Mouse (Mus musculus): Measurements from ENCODE around the gene Tas1r3. TPM values are rescaled to one million over a fixed set of nuclear protein-coding genes. Genes with fewer than 3 reads are reported as not detected.
A peak's percentile ranks its signal among the peaks of the same experiment; 100 is the strongest.

The Tas1r3 gene
- total and polyA plus RNA-seq, 2 experiments from 2014 or later, result 0.12 to 0.38 TPM

- Histone ChIP-seq H3K9me3 (ENCODE audit: low read length) (no peaks in the 10 kb centered on the region), H3K27me3 (ENCODE audit: insufficient read depth, low read length) (no peaks in the 10 kb centered on the region), H3K4me1 (ENCODE audit: insufficient read depth, low read length) (peaks cover 22% of the 10 kb centered on the region), H3K27ac (ENCODE audit: low read depth, low read length) (no peak overlapping the region), H3K4me2 (ENCODE audit: low read depth, low read length, poor library complexity, severe bottlenecking) (peak overlapping the region; percentile 93), H3K36me3 (ENCODE audit: insufficient read depth, low read length) (peaks cover 32% of the 10 kb centered on the region), H3K9ac (replicated peaks; ENCODE audit: low read length, poor library complexity, severe bottlenecking) (no peak overlapping the region), H3K4me3 (ENCODE audit: low read depth, low read length) (no peak overlapping the region)
- DNase-seq (ENCODE audit: low spot score) (no peak), ATAC-seq (ENCODE audit: low FRiP score) (no peak)
- 94% methylated on average over 4 of the region's 4 CpGs for WGBS
- no peak for TF ChIP-seq CTCF (IDR thresholded peaks at IDR 0.05)
Measured at GRCm38 (mm10) chr4:155895826-155896225, 32.7 kb upstream of the Tas1r3 start.

- no peak for ATAC-seq (ENCODE audit: low FRiP score)
- Histone ChIP-seq H3K4me2 (ENCODE audit: low read depth, low read length, poor library complexity, severe bottlenecking) (peak overlapping the region; percentile 93), H3K36me3 (ENCODE audit: insufficient read depth, low read length) (peaks cover 29% of the 10 kb centered on the region), H3K9me3 (ENCODE audit: low read length) (no peaks in the 10 kb centered on the region), H3K9ac (replicated peaks; ENCODE audit: low read length, poor library complexity, severe bottlenecking) (peak overlapping the region; percentile 50; the same call in 1 of the 2 replicates), H3K27ac (ENCODE audit: low read depth, low read length) (peak overlapping the region; percentile 72), H3K4me1 (ENCODE audit: insufficient read depth, low read length) (peaks cover 28% of the 10 kb centered on the region), H3K4me3 (ENCODE audit: low read depth, low read length) (peak overlapping the region; percentile 94; the same call in 1 of the 2 replicates), H3K27me3 (ENCODE audit: insufficient read depth, low read length) (no peaks in the 10 kb centered on the region)
- no peak for TF ChIP-seq CTCF (IDR thresholded peaks at IDR 0.05)
- DNase-seq (ENCODE audit: low spot score), result peak; percentile 82
- WGBS, result 28% methylated on average over 6 of the region's 6 CpGs
Measured at GRCm38 (mm10) chr4:155895216-155895615, 32.1 kb upstream of the Tas1r3 start.

GRCm38 (mm10) chr4:155894311-155894881 lies 31.2 kb upstream of the Tas1r3 start:
- WGBS, result 25% methylated on average over 8 of the region's 8 CpGs
- peaks cover 28% of the 10 kb centered on the region for H3K4me1 ChIP-seq (ENCODE audit: insufficient read depth, low read length)

GRCm38 (mm10) chr4:155893212-155893690 lies 30.1 kb upstream of the Tas1r3 start:
- H3K4me2 ChIP-seq (ENCODE audit: low read depth, low read length, poor library complexity, severe bottlenecking), result peak overlapping the region; percentile 93
- no peaks in the 10 kb centered on the region for H3K9me3 ChIP-seq (ENCODE audit: low read length)
- peak overlapping the region; percentile 98; the same call in 1 of the 2 replicates for H3K27ac ChIP-seq (ENCODE audit: low read depth, low read length)
- DNase-seq (ENCODE audit: low spot score), result no peak
- 58% methylated on average over 8 of the region's 8 CpGs for WGBS
- peak overlapping the region; percentile 94 for H3K4me3 ChIP-seq (ENCODE audit: low read depth, low read length)
- ATAC-seq (ENCODE audit: low FRiP score), result no peak
- H3K27me3 ChIP-seq (ENCODE audit: insufficient read depth, low read length), result no peaks in the 10 kb centered on the region
- peak overlapping the region; percentile 84 for H3K9ac ChIP-seq (replicated peaks; ENCODE audit: low read length, poor library complexity, severe bottlenecking)
- peaks cover 28% of the 10 kb centered on the region for H3K4me1 ChIP-seq (ENCODE audit: insufficient read depth, low read length)
- no peak for TF ChIP-seq CTCF (IDR thresholded peaks at IDR 0.05)
- H3K36me3 ChIP-seq (ENCODE audit: insufficient read depth, low read length), result peaks cover 24% of the 10 kb centered on the region

More at GRCm38 (mm10) chr4:155894311-155894881, 31.2 kb upstream of the Tas1r3 start:
- Histone ChIP-seq H3K9me3 (ENCODE audit: low read length) (no peaks in the 10 kb centered on the region), H3K36me3 (ENCODE audit: insufficient read depth, low read length) (peaks cover 25% of the 10 kb centered on the region), H3K27me3 (ENCODE audit: insufficient read depth, low read length) (no peaks in the 10 kb centered on the region), H3K4me3 (ENCODE audit: low read depth, low read length) (peak overlapping the region; percentile 94), H3K4me2 (ENCODE audit: low read depth, low read length, poor library complexity, severe bottlenecking) (peak overlapping the region; percentile 93), H3K27ac (ENCODE audit: low read depth, low read length) (peak overlapping the region; percentile 72), H3K9ac (replicated peaks; ENCODE audit: low read length, poor library complexity, severe bottlenecking) (peak overlapping the region; percentile 50)
- ATAC-seq (ENCODE audit: low FRiP score) (no peak), DNase-seq (ENCODE audit: low spot score) (peak; percentile 68)
- peak; percentile 32 for TF ChIP-seq CTCF (IDR thresholded peaks at IDR 0.05)

- H3K9ac ChIP-seq (replicated peaks; ENCODE audit: low read length, poor library complexity, severe bottlenecking), result peak overlapping the region; percentile 84
- peak overlapping the region; percentile 98 for H3K27ac ChIP-seq (ENCODE audit: low read depth, low read length)
- H3K36me3 ChIP-seq (ENCODE audit: insufficient read depth, low read length), result peaks cover 28% of the 10 kb centered on the region
- WGBS, result 4% methylated on average over 37 of the region's 37 CpGs
- H3K4me1 ChIP-seq (ENCODE audit: insufficient read depth, low read length), result peaks cover 28% of the 10 kb centered on the region
- no peaks in the 10 kb centered on the region for H3K27me3 ChIP-seq (ENCODE audit: insufficient read depth, low read length)
- TF ChIP-seq CTCF (IDR thresholded peaks at IDR 0.05), result no peak
- DNase-seq (ENCODE audit: low spot score), result peak; percentile 45
- peak overlapping the region; percentile 93 for H3K4me2 ChIP-seq (ENCODE audit: low read depth, low read length, poor library complexity, severe bottlenecking)
- peak; percentile 29 for ATAC-seq (ENCODE audit: low FRiP score)
- no peaks in the 10 kb centered on the region for H3K9me3 ChIP-seq (ENCODE audit: low read length)
- H3K4me3 ChIP-seq (ENCODE audit: low read depth, low read length), result peak overlapping the region; percentile 94
Measured at GRCm38 (mm10) chr4:155892438-155893211, 29.5 kb upstream of the Tas1r3 start.

- H3K4me2 ChIP-seq (ENCODE audit: low read depth, low read length, poor library complexity, severe bottlenecking), result peak overlapping the region; percentile 93
- WGBS, result 2% methylated on average over 33 of the region's 56 CpGs
- H3K9me3 ChIP-seq (ENCODE audit: low read length), result no peaks in the 10 kb centered on the region
- ATAC-seq (ENCODE audit: low FRiP score) (peak; percentile 90), DNase-seq (ENCODE audit: low spot score) (peak; percentile 92)
- no peaks in the 10 kb centered on the region for H3K27me3 ChIP-seq (ENCODE audit: insufficient read depth, low read length)
- peaks cover 28% of the 10 kb centered on the region for H3K4me1 ChIP-seq (ENCODE audit: insufficient read depth, low read length)
- peak overlapping the region; percentile 94 for H3K4me3 ChIP-seq (ENCODE audit: low read depth, low read length)
- peak overlapping the region; percentile 84 for H3K9ac ChIP-seq (replicated peaks; ENCODE audit: low read length, poor library complexity, severe bottlenecking)
- peak; percentile 50 for TF ChIP-seq CTCF (IDR thresholded peaks at IDR 0.05)
- peaks cover 35% of the 10 kb centered on the region for H3K36me3 ChIP-seq (ENCODE audit: insufficient read depth, low read length)
- H3K27ac ChIP-seq (ENCODE audit: low read depth, low read length), result peak overlapping the region; percentile 98
Measured at GRCm38 (mm10) chr4:155892017-155892416, 28.9 kb upstream of the Tas1r3 start.
